Mouse (Mus musculus) hindbrain, embryonic 14.5 days (tissue): Measurements from ENCODE around the gene Fam217b. TPM values are rescaled to one million over a fixed set of nuclear protein-coding genes. Genes with fewer than 3 reads are reported as not detected.

ENCODE experiments used
- ATAC-seq: fragments of 200-750 bp; cut with Nextera tagmentation; 2 replicates; pipeline ENCODE4 v1.8.0; 2017; ENCODE audit warnings: moderate number of reproducible peaks, mild to moderate bottlenecking, moderate TSS enrichment, moderate library complexity; ENCODE audit not compliant: low FRiP score
- DNase-seq: peaks from one replicate; pipeline ENCODE4 v3.0.0-alpha.2; 2015; ENCODE audit warnings: low spot score
- H3K27ac ChIP-seq: fragments of 300-500 bp; sonication (generic); 2 replicates; pipeline ENCODE4 v1.5.1; 2014; ENCODE audit warnings: mild to moderate bottlenecking, moderate library complexity
- H3K27me3 ChIP-seq: fragments of 300-500 bp; sonication (generic); 2 replicates; pipeline ENCODE4 v1.6.1; 2014; ENCODE audit warnings: mild to moderate bottlenecking, low read length, mixed read lengths; ENCODE audit not compliant: control insufficient read depth, insufficient read depth
- H3K36me3 ChIP-seq: fragments of 300-500 bp; sonication (generic); replicated peaks from 2 replicates; pipeline ENCODE4 v1.6.1; 2014; ENCODE audit not compliant: control insufficient read depth, insufficient read depth
- H3K4me1 ChIP-seq: fragments of 300-500 bp; sonication (generic); replicated peaks from 2 replicates; pipeline ENCODE4 v1.6.1; 2014; ENCODE audit warnings: antibody characterized with exemption, low read length, mixed read lengths; ENCODE audit not compliant: control insufficient read depth, insufficient read depth
- H3K4me2 ChIP-seq: fragments of 300-500 bp; sonication (generic); replicated peaks from 2 replicates; pipeline ENCODE4 v1.6.1; 2014; ENCODE audit warnings: mild to moderate bottlenecking, moderate library complexity
- H3K4me3 ChIP-seq: fragments of 300-500 bp; sonication (generic); replicated peaks from 2 replicates; pipeline ENCODE4 v1.5.1; 2014; ENCODE audit warnings: mild to moderate bottlenecking, low read length
- H3K9ac ChIP-seq: fragments of 300-500 bp; sonication (generic); 2 replicates; pipeline ENCODE4 v1.6.1; 2014
- H3K9me3 ChIP-seq: fragments of 300-500 bp; sonication (generic); 2 replicates; pipeline ENCODE4 v1.6.1; 2016; ENCODE audit warnings: low read length; ENCODE audit not compliant: control insufficient read depth
- WGBS: fragments of 180-500 bp; shearing (Covaris S2); extraction: QIAGEN DNeasy Blood & Tissue Kit; methylation state at CpG from one replicate; pipeline ENCODE4 v1.1.7; 2014; 5-methylcytosine and 5-hydroxymethylcytosine counted together
- polyA plus RNA-seq: library from polyadenylated mRNA; unstranded; fragments of >200 nt; fragmentation: Nextera tagmentation; extraction: Ambion mirVana; gene quantifications from 2 replicates; pipeline ENCODE4 v1.2.1, GENCODE M21; 2014

Gene Fam217b
- 15.1 and 17.1 TPM in 2 replicates for polyA plus RNA-seq

- Histone ChIP-seq H3K9me3 (no peaks in the 10 kb centered on the region), H3K27ac (peak within 1 kb of the TSS; percentile 72), H3K4me2 (peak within 1 kb of the TSS; percentile 97), H3K9ac (peak within 1 kb of the TSS; percentile 68), H3K36me3 (0 out of 2 replicates have a peak, but pooled peaks cover 8% of the 10 kb centered on the region), H3K27me3 (no peaks in the 10 kb centered on the region), H3K4me1 (peaks cover 16% of the 10 kb centered on the region; the same call in 1 of the 2 replicates), H3K4me3 (peak within 1 kb of the TSS; percentile 53)
- under 1% methylated on average over 58 of the region's 74 CpGs for WGBS
- DNase-seq (peak; percentile 55), ATAC-seq (peak; percentile 90)
These were observed at the start of gene Fam217b, which contains the start of gene Ppp1r3d for GRCm38 (mm10) chr2:178414261-178415149. Fam217b (plus strand) TSS chr2:178414524. Ppp1r3d (minus strand) TSS chr2:178414472.

- Histone ChIP-seq H3K4me2 (no peak within 1 kb of the TSS), H3K27ac (no peak within 1 kb of the TSS), H3K36me3 (no peaks in the 10 kb centered on the region), H3K27me3 (no peaks in the 10 kb centered on the region), H3K4me1 (no peaks in the 10 kb centered on the region), H3K9me3 (no peaks in the 10 kb centered on the region), H3K9ac (no peak within 1 kb of the TSS), H3K4me3 (no peak within 1 kb of the TSS)
- ATAC-seq (peak; percentile 51), DNase-seq (no peak)
- WGBS, result 82% methylated on average over 52 of the region's 52 CpGs
These were observed 7.1 kb upstream of the Fam217b start, which contains the start of gene Sycp2 for GRCm38 (mm10) chr2:178407053-178407815. Sycp2 (minus strand) TSS chr2:178407685.

- Histone ChIP-seq H3K9me3 (no peaks in the 10 kb centered on the region), H3K4me3 (no peak overlapping the region), H3K9ac (no peak overlapping the region), H3K27me3 (no peaks in the 10 kb centered on the region), H3K4me1 (0 out of 2 replicates have a peak, but pooled peaks cover 7% of the 10 kb centered on the region), H3K4me2 (no peak overlapping the region), H3K36me3 (no peaks in the 10 kb centered on the region), H3K27ac (no peak overlapping the region)
- DNase-seq (no peak), ATAC-seq (no peak)
- WGBS, result 63% methylated on average over 1 of the region's 1 CpGs
These were observed 5.3 kb upstream of the Fam217b start for GRCm38 (mm10) chr2:178409024-178409423.

- Histone ChIP-seq H3K4me1 (peaks cover 10% of the 10 kb centered on the region; the same call in 1 of the 2 replicates), H3K4me3 (no peak overlapping the region), H3K4me2 (no peak overlapping the region), H3K27ac (no peak overlapping the region), H3K36me3 (no peaks in the 10 kb centered on the region), H3K9me3 (no peaks in the 10 kb centered on the region), H3K9ac (no peak overlapping the region), H3K27me3 (no peaks in the 10 kb centered on the region)
- ATAC-seq, result no peak
- no peak for DNase-seq
- 85% methylated on average over 6 of the region's 6 CpGs for WGBS
These were observed 4.0 kb upstream of the Fam217b start for GRCm38 (mm10) chr2:178410286-178410685.

GRCm38 (mm10) chr2:178412598-178412997, 1.7 kb upstream of the Fam217b start:
- 68% methylated on average over 6 of the region's 6 CpGs for WGBS

GRCm38 (mm10) chr2:178413081-178413480, 1.2 kb upstream of the Fam217b start:
- H3K4me3 ChIP-seq, result peak overlapping the region; percentile 53
- H3K4me2 ChIP-seq, result peak overlapping the region; percentile 97
- DNase-seq, result no peak
- H3K27ac ChIP-seq, result no peak overlapping the region
- H3K36me3 ChIP-seq, result 0 out of 2 replicates have a peak, but pooled peaks cover 3% of the 10 kb centered on the region
- H3K27me3 ChIP-seq, result no peaks in the 10 kb centered on the region
- H3K9ac ChIP-seq, result no peak overlapping the region
- no peak for ATAC-seq
- 55% methylated on average over 13 of the region's 13 CpGs for WGBS
- H3K9me3 ChIP-seq, result no peaks in the 10 kb centered on the region
- peaks cover 16% of the 10 kb centered on the region; the same call in 1 of the 2 replicates for H3K4me1 ChIP-seq

More at GRCm38 (mm10) chr2:178412598-178412997, 1.7 kb upstream of the Fam217b start:
- ATAC-seq (no peak), DNase-seq (no peak)
- H3K9me3 ChIP-seq, result no peaks in the 10 kb centered on the region
- H3K4me2 ChIP-seq, result peak overlapping the region; percentile 97; the same call in 1 of the 2 replicates
- H3K36me3 ChIP-seq, result no peaks in the 10 kb centered on the region
- H3K4me1 ChIP-seq, result peaks cover 16% of the 10 kb centered on the region; the same call in 1 of the 2 replicates
- no peak overlapping the region for H3K27ac ChIP-seq
- H3K9ac ChIP-seq, result no peak overlapping the region
- no peak overlapping the region for H3K4me3 ChIP-seq
- no peaks in the 10 kb centered on the region for H3K27me3 ChIP-seq

- Histone ChIP-seq H3K27me3 (no peaks in the 10 kb centered on the region), H3K36me3 (0 out of 2 replicates have a peak, but pooled peaks cover 4% of the 10 kb centered on the region), H3K27ac (peak overlapping the region; percentile 72), H3K4me1 (peaks cover 16% of the 10 kb centered on the region; the same call in 1 of the 2 replicates), H3K9ac (peak overlapping the region; percentile 68), H3K4me2 (peak overlapping the region; percentile 97), H3K4me3 (peak overlapping the region; percentile 53), H3K9me3 (no peaks in the 10 kb centered on the region)
- 13% methylated on average over 75 of the region's 75 CpGs for WGBS
- DNase-seq (no peak), ATAC-seq (peak; percentile 28)
These were observed 653 bp upstream of the Fam217b start for GRCm38 (mm10) chr2:178413481-178414260.

GRCm38 (mm10) chr2:178415150-178415448, 775 bp downstream of the Fam217b start:
- Histone ChIP-seq H3K27ac (peak overlapping the region; percentile 72; the same call in 1 of the 2 replicates), H3K4me2 (peak overlapping the region; percentile 97), H3K27me3 (no peaks in the 10 kb centered on the region), H3K9me3 (no peaks in the 10 kb centered on the region), H3K4me3 (peak overlapping the region; percentile 53), H3K9ac (peak overlapping the region; percentile 68), H3K4me1 (peaks cover 16% of the 10 kb centered on the region; the same call in 1 of the 2 replicates), H3K36me3 (0 out of 2 replicates have a peak, but pooled peaks cover 8% of the 10 kb centered on the region)
- ATAC-seq, result no peak
- no peak for DNase-seq
- WGBS, result 15% methylated on average over 3 of the region's 3 CpGs
